Mouse (Mus musculus): ENCODE measurements around the gene Gm4847. TPM values are rescaled to one million over a fixed set of nuclear protein-coding genes. Genes with fewer than 3 reads are reported as not detected.

Gm4847 gene
- polyA plus RNA-seq (2017; shearing (Covaris generic)) = not detected

GRCm38 (mm10) chr1:166647593-166647992 lies at the start of gene Gm4847:
TSS of gene Gm4847 (minus strand) at chr1:166647693.

GRCm38 (mm10) chr1:166681745-166682144 lies 34.3 kb upstream of the Gm4847 start, which contains the start of gene Fmo9:
TSS of gene Fmo9 (minus strand) at chr1:166681845.

Other genes with a start within 250 kb of the Gm4847 start
- 22.7 TPM for gene Pogk, start 237.8 kb downstream of the Gm4847 start, polyA plus RNA-seq (2017; shearing (Covaris generic))
- not detected for gene Gm4846, start 150.1 kb downstream of the Gm4847 start, polyA plus RNA-seq (2017; shearing (Covaris generic))
- gene Fmo9, start 34.2 kb upstream of the Gm4847 start, polyA plus RNA-seq (2017; shearing (Covaris generic)) = not detected